Mouse (Mus musculus) cerebellum, adult 9-10 months (tissue): ENCODE data around the gene Fads6.

Experiments
- DNase-seq: peaks from one replicate; pipeline ENCODE4 v3.0.0; 2022

The Fads6 gene

DNA sequence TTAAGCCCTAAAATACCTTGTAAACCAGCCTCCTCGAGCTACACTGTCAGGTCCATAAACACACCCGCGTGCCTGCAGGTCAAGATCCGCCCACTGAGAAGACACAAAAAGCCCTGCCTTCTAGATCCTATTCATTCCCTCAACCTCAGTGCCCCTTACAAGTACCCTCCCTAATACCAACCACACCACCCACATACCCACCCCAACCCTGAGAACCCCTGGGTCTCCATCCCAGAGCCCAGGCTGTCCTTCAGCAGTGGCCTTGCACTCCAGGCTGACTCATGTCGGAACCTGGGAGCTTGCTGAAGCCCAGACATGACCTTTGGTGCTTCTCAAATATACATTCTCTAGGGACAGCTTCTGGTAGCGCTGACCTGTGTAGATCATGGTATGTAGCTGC, 22.7 kb downstream of the Fads6 start:
- DNase-seq = no peak

DNA sequence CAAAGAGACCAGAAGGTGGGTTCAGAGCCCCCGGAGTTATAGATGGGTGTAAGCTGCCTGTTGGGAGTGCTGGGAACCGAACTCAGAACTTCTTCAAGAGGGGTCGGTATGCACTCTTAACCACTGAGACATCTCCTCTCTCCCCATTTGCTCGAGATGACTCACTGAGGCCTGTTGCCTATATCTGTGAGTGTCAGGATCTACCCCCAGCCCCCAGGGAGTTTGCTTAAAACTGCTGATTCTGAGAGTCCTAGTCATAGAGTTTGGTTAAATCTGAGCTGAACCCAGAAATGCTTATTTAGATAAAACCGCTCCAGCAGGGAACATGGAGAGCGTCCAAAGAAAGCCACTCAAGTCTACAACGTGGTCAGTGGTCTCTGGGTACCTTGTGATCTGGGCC, 23.3 kb downstream of the Fads6 start:
- DNase-seq = no peak

DNA sequence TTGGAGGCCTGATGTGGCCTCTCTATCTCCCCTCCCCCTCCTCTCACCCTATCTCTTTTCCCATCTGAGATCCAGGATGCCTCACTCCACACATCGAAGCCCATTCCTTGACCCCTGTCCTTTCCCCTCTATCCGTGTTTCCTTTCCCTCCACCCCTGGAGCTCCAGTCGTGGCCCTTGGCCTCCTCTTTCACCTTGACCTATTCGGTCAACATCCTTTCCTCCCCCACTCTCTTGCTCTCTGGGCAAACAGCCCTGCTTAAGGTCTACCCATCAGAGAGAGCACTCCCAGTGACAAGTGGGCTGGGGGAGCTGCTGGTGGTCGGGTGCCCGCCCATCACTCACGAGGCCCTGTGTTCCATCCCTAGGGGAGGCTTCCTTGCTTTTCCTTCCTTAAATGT, 23.7 kb downstream of the Fads6 start:
- peak; percentile 41 for DNase-seq

DNA sequence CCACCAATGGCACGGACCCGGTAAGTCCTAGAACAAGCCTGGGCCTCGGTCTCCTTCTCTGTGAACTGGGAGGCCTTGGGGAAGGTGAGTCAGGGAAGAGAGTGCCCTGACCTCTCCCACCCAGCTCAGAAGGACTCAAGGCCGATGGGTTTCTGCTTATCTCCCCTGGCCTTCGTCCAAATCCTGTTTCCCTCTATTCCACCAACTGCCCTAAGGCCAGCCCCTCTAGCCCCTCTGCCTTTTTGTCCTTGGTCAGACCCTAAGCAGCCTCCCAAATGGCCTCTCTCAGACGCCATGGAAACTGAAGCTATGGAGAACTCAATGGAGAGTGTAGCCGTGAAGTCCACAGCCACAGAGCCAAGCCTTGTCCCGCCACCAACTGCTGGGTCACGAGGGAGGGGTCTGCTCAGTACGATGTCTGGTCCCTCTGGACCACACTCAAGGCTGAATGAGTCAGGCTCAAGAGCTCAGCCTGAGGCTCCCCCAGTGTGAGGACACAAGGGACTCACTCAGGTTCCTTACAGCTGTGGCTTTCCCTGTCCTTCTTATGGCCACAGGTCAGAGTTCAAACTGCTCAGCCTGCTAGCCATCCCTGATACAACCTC, 24.5 kb downstream of the Fads6 start:
- no peak for DNase-seq

- DNase-seq = no peak
Measured at GRCm38 (mm10) chr11:115271481-115271880, 26.0 kb downstream of the Fads6 start.

GRCm38 (mm10) chr11:115271052-115271451, 26.4 kb downstream of the Fads6 start:
- no peak for DNase-seq

- DNase-seq = peak; percentile 96
Measured at GRCm38 (mm10) chr11:115270148-115270861, 27.2 kb downstream of the Fads6 start.

- DNase-seq = no peak
Measured at GRCm38 (mm10) chr11:115269330-115270066, 28.0 kb downstream of the Fads6 start.

DNA sequence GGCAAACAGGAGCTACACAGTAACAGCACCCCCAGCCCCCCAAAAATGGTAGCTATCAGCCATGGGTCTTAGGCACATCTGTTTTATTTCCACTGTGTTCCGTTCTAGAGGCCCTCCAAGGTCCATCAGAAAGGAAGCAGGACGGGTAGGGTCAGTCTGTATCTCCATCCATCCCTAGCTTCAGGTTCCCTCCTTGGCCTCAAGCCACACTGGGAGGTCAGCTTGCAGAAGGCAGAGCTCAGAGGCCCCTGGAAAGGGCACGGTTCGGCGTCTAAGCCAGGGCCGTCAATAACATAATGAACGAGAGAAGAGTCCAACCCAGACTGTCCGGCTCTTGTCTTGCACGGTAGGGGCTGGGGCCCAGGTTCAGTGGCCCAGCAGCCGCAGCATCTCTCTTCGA, 29.5 kb downstream of the Fads6 start:
- no peak for DNase-seq

- no peak for DNase-seq
Measured at GRCm38 (mm10) chr11:115267061-115267883, 30.2 kb downstream of the Fads6 start, which contains the start of gene Grin2c. Grin2c (minus strand) TSS chr11:115267243.

DNA sequence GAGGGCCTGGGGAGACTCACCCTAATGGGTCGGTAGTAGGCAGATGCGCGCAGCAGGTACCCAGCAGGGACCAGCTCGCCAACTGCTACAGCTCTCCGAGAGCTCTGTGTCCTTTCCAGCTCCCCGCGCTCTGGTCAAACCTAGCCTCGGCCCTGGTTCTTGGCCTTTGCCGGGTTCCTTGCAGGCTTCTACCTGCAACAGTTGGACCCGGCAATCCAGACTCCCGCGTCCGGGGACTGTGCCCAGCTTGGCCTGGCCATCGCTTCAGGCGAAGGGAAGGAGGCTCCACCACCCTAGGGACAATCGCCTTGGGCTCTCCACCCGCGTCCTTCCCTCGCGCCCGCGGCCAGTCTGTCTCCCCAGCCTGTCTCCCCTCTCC, 31.1 kb downstream of the Fads6 start:
- peak; percentile 83 for DNase-seq

GRCm38 (mm10) chr11:115265771-115266399, 31.6 kb downstream of the Fads6 start:
- DNase-seq = peak; percentile 88

DNA sequence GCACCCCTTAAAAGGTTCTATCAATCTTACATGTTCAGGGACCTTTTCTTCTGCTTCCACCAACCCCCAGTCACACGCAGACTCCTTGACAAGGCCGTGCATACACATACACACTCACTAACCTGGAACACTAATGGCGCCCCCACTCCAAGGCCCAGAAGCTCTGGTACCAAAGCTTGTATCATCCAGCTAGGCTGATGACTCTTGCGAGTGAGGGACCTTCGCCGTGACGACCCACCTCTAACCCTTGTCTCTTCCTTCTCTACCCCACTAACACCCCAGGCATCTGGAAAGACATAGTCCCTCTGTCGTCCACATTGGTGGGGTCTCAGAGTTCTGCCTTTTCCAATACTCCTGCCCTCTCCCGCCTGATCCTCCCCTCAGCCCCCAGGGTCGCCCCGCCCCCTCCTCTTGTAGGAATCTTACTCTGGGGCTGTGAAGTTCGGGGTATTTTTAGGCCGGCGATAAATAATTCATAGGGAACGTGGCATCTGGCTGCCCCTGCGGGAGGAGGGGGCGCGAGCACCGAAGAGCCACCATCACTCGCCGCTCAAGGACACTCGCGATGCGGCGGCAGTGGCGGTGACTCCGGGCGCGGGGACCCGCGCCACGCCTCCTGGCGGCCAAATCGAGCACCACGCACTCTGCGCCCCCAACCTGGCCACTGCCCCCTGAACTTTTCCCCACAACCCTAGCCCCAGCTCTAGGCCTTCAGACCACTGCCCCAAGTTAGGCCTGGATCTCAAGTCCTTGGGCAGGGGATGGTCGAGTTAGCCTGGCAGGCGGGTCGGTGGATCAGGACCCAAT, 32.4 kb downstream of the Fads6 start:
- DNase-seq = peak; percentile 67

- peak; percentile 81 for DNase-seq
Measured at GRCm38 (mm10) chr11:115264136-115264861, 33.2 kb downstream of the Fads6 start.

GRCm38 (mm10) chr11:115262954-115263353, 34.5 kb downstream of the Fads6 start:
- DNase-seq = peak; percentile 84

DNA sequence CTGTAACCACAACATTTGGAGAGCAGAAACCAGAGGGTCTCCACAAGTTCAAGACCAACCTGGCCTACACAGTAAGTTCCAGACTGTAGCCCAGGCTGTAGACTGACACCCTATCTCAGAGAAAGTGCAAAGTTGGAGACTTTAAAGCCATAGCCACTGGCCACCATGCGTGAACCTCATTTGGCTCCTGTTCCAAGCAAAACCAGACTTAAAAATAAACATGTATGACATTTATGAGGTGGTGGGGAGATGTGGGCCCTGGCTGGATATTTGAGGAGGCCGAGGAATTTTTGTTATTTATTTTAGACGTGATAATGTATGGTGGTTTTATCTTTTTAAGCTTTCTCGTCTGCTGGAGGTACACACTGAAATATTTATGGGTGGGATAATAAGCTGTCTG, 38.3 kb downstream of the Fads6 start:
- no peak for DNase-seq

DNA sequence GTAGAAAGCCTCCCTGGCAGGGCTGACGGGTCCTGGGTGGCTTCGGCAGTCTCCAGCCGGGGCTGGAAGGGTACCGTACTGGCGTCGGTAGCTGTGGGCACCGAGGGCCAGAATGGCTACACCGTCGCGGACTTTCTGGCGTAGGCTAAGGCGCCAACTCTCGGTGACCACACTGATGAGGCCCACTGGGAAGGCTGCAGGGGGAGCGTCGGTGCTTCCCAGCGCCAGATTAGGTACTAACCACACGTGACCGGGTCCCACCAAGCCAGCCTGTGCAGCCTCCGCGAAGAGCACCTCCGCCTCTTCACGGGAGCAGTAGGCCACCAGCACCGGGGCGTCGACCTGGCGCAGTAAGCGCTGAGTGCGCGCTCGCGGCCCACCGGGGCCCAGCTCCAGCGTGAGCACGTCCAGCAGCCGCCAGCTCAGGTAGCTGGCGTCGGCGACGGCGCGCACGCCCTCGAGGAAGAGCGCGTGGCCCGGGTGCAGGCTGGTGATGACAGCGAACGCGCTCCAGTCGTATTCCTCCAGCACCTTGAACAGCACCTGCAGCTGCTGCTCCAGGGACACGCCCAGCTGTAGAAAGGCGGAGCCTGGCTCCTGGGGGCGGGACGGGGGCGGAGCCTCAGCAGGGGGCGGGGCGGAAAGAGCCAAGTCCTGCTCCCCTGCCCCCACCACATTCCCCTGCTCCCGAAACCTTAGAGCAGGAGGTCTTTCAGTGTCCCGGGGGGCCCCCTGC, 39.5 kb downstream of the Fads6 start:
- no peak for DNase-seq

GRCm38 (mm10) chr11:115251258-115251657, 46.2 kb downstream of the Fads6 start:
- DNase-seq = no peak

DNA sequence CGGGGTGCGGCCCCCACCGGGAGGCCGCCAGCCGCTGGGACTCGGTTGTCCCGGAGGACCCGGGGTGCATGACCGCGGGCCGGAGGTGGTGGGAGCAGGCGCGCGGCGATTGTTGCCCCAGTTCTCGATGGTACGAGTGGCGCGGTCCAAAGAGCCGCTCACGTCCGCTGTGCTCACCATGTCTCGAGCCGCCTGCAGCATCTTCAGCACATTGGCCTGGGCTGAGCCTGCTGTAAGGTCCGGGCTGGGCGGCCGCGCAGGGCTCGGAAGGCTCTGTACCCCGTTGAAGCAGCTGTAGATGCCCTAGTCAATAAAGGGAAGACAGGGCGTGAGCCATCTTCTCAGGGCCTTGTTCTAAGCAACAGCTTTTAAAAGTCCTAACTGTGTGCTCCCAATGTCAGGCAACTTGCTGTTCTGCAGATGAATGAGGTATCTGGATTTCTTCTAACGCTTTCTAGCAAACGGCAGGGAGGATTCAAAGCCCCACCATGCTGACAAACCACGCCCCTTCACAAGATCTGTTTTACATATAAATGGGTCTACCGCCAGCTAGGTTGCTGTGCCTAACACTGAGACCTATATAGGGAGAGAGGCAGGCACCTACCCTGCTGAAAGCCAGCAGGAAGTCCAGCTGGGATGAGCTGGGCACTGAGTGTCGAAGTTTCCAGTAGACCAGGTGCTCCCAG, 46.9 kb downstream of the Fads6 start:
- DNase-seq = no peak
